Mouse (Mus musculus) hindbrain, postnatal 0 days (tissue): ENCODE measurements around the gene Utf1. TPM values are rescaled to one million over a fixed set of nuclear protein-coding genes. Genes with fewer than 3 reads are reported as not detected.
A peak's percentile ranks its signal among the peaks of the same experiment; 100 is the strongest.

Experiments
- ATAC-seq: fragments of 200-750 bp; cut with Nextera tagmentation; 2 replicates; pipeline ENCODE4 v1.8.0; 2017; ENCODE audit warnings: mild to moderate bottlenecking, moderate TSS enrichment, moderate library complexity
- DNase-seq: peaks from one replicate; pipeline ENCODE4 v3.0.0-alpha.2; 2015; ENCODE audit warnings: low spot score
- H3K27ac ChIP-seq: fragments of 300-500 bp; sonication (generic); 2 replicates; pipeline ENCODE4 v1.5.1; 2014; ENCODE audit warnings: mild to moderate bottlenecking
- H3K27me3 ChIP-seq: fragments of 300-500 bp; sonication (generic); 2 replicates; pipeline ENCODE4 v1.6.1; 2014; ENCODE audit warnings: low read length, mixed read lengths; ENCODE audit not compliant: insufficient read depth
- H3K36me3 ChIP-seq: fragments of 300-500 bp; sonication (generic); 2 replicates; pipeline ENCODE4 v1.6.1; 2014; ENCODE audit warnings: low read length, mixed read lengths; ENCODE audit not compliant: insufficient read depth
- H3K4me1 ChIP-seq: fragments of 300-500 bp; sonication (generic); 2 replicates; pipeline ENCODE4 v1.6.1; 2014; ENCODE audit warnings: antibody characterized with exemption, low read length, mixed read lengths; ENCODE audit not compliant: insufficient read depth
- H3K4me2 ChIP-seq: fragments of 300-500 bp; sonication (generic); 2 replicates; pipeline ENCODE4 v1.6.1; 2014; ENCODE audit warnings: low read depth, mild to moderate bottlenecking, low read length, moderate library complexity, mixed read lengths
- H3K4me3 ChIP-seq: fragments of 300-500 bp; sonication (generic); 2 replicates; pipeline ENCODE4 v1.5.1; 2014; ENCODE audit warnings: low read length
- H3K9ac ChIP-seq: fragments of 300-500 bp; sonication (generic); replicated peaks from 2 replicates; pipeline ENCODE4 v1.6.1; 2014; ENCODE audit warnings: mild to moderate bottlenecking, low read length, moderate library complexity, mixed read lengths
- H3K9me3 ChIP-seq: fragments of 300-500 bp; sonication (generic); 2 replicates; pipeline ENCODE4 v1.6.1; 2016; ENCODE audit warnings: low read length, mixed read lengths
- CTCF ChIP-seq: IDR thresholded peaks from 2 replicates; pipeline ENCODE4 v1.5.1; 2016; ENCODE audit warnings: antibody characterized with exemption, control low read depth, low read depth
- WGBS: fragments of 180-500 bp; shearing (Covaris S2); extraction: QIAGEN DNeasy Blood & Tissue Kit; methylation state at CpG from one replicate; pipeline ENCODE4 v1.1.7; 2014; 5-methylcytosine and 5-hydroxymethylcytosine counted together
- polyA plus RNA-seq: library from polyadenylated mRNA; unstranded; fragments of >200 nt; fragmentation: Nextera tagmentation; extraction: Ambion mirVana; gene quantifications from 2 replicates; pipeline ENCODE4 v1.2.1, GENCODE M21; 2015
- total RNA-seq: library from RNA; depleted of rRNA; stranded (reverse); fragments of >200 nt; gene quantifications from 2 replicates; pipeline ENCODE4 v1.2.3, GENCODE M21; 2014

Gene Utf1
- total and polyA plus RNA-seq, 2 experiments from 2014 or later, result not detected

- H3K4me2 ChIP-seq, result no peak overlapping the region
- WGBS, result 48% methylated on average over 11 of the region's 11 CpGs
- no peak for ATAC-seq
- H3K4me1 ChIP-seq, result peaks cover 10% of the 10 kb centered on the region; the same call in 1 of the 2 replicates
- no peak for DNase-seq
- TF ChIP-seq CTCF, result no peak
- H3K9ac ChIP-seq, result 0 out of 2 replicates have a peak overlapping the region, but pooled peaks have one; percentile 21
- H3K27ac ChIP-seq, result no peak overlapping the region
- H3K4me3 ChIP-seq, result no peak overlapping the region
- H3K36me3 ChIP-seq, result no peaks in the 10 kb centered on the region
- H3K27me3 ChIP-seq, result peaks cover 7% of the 10 kb centered on the region; the same call in 1 of the 2 replicates
- no peaks in the 10 kb centered on the region for H3K9me3 ChIP-seq
Observed at GRCm38 (mm10) chr7:139910204-139910835, 33.3 kb upstream of the Utf1 start.

- 19% methylated on average over 29 of the region's 29 CpGs for WGBS
- Histone ChIP-seq H3K4me1 (peaks cover 10% of the 10 kb centered on the region; the same call in 1 of the 2 replicates), H3K9me3 (no peaks in the 10 kb centered on the region), H3K4me3 (peak overlapping the region; percentile 2; the same call in 1 of the 2 replicates), H3K27me3 (peaks cover 7% of the 10 kb centered on the region; the same call in 1 of the 2 replicates), H3K36me3 (no peaks in the 10 kb centered on the region), H3K9ac (no peak overlapping the region), H3K27ac (no peak overlapping the region), H3K4me2 (peak overlapping the region; percentile 43)
- TF ChIP-seq CTCF, result no peak
- peak; percentile 34 for DNase-seq
- peak; percentile 50 for ATAC-seq
Observed at GRCm38 (mm10) chr7:139914141-139915047, 29.2 kb upstream of the Utf1 start.

- no peaks in the 10 kb centered on the region for H3K36me3 ChIP-seq
- H3K27ac ChIP-seq, result no peak overlapping the region
- H3K9me3 ChIP-seq, result no peaks in the 10 kb centered on the region
- H3K4me1 ChIP-seq, result peaks cover 10% of the 10 kb centered on the region; the same call in 1 of the 2 replicates
- H3K4me2 ChIP-seq, result peak overlapping the region; percentile 23; the same call in 1 of the 2 replicates
- no peak overlapping the region for H3K9ac ChIP-seq
- peak; percentile 17 for DNase-seq
- peaks cover 7% of the 10 kb centered on the region; the same call in 1 of the 2 replicates for H3K27me3 ChIP-seq
- no peak for ATAC-seq
- TF ChIP-seq CTCF, result no peak
- 7% methylated on average over 14 of the region's 14 CpGs for WGBS
- no peak overlapping the region for H3K4me3 ChIP-seq
Observed at GRCm38 (mm10) chr7:139915646-139916257, 27.8 kb upstream of the Utf1 start.

- DNase-seq (peak; percentile 77), ATAC-seq (no peak)
- H3K4me2 ChIP-seq, result no peak overlapping the region
- H3K9ac ChIP-seq, result no peak overlapping the region
- no peak overlapping the region for H3K4me3 ChIP-seq
- no peaks in the 10 kb centered on the region for H3K9me3 ChIP-seq
- peaks cover 4% of the 10 kb centered on the region; the same call in 1 of the 2 replicates for H3K27me3 ChIP-seq
- 0% methylated on average over 1 of the region's 1 CpGs for WGBS
- TF ChIP-seq CTCF, result peak; percentile 60
- H3K27ac ChIP-seq, result no peak overlapping the region
- peaks cover 10% of the 10 kb centered on the region; the same call in 1 of the 2 replicates for H3K4me1 ChIP-seq
- H3K36me3 ChIP-seq, result no peaks in the 10 kb centered on the region
Observed at GRCm38 (mm10) chr7:139916345-139916744, 27.2 kb upstream of the Utf1 start.

GRCm38 (mm10) chr7:139918262-139918661 lies 25.3 kb upstream of the Utf1 start:
- no peak for DNase-seq
- Histone ChIP-seq H3K4me2 (no peak overlapping the region), H3K4me3 (no peak overlapping the region), H3K27ac (no peak overlapping the region), H3K36me3 (no peaks in the 10 kb centered on the region), H3K9ac (no peak overlapping the region), H3K9me3 (no peaks in the 10 kb centered on the region), H3K4me1 (peaks cover 10% of the 10 kb centered on the region; the same call in 1 of the 2 replicates), H3K27me3 (peaks cover 1% of the 10 kb centered on the region; the same call in 1 of the 2 replicates)
- ATAC-seq, result no peak
- WGBS, result 74% methylated on average over 4 of the region's 4 CpGs
- no peak for TF ChIP-seq CTCF

GRCm38 (mm10) chr7:139930732-139931131 lies 12.9 kb upstream of the Utf1 start:
- Histone ChIP-seq H3K9me3 (no peaks in the 10 kb centered on the region), H3K4me1 (no peaks in the 10 kb centered on the region), H3K4me2 (no peak overlapping the region), H3K4me3 (no peak overlapping the region), H3K36me3 (peaks cover 16% of the 10 kb centered on the region; the same call in 1 of the 2 replicates), H3K27me3 (no peaks in the 10 kb centered on the region), H3K27ac (no peak overlapping the region), H3K9ac (no peak overlapping the region)
- ATAC-seq (peak; percentile 80), DNase-seq (peak; percentile 74)
- WGBS, result 20% methylated on average over 11 of the region's 11 CpGs
- peak; percentile 84 for TF ChIP-seq CTCF
